In genomic region chr12:98197401-98197800, GRCm38 (mm10) we compare ENCODE assay signal across 14 mouse cellular contexts.
"Had no signal": no experiment of that assay in that cellular context is flagged by ENCODE, and none has a peak within 500 bp of the region (broad histone marks: within the 10 kb centered on the region; RNA-seq: fewer than 3 reads in every experiment).

No protein-coding gene starts in this region.

- H3K27ac ChIP-seq: midbrain, embryonic 13.5 days; midbrain, embryonic 15.5 days; neural tube, embryonic 12.5 days; stomach, embryonic 15.5 days; stomach, postnatal 0 days had no signal

- H3K27me3 ChIP-seq: midbrain, embryonic 13.5 days; midbrain, embryonic 15.5 days; neural tube, embryonic 12.5 days; stomach, embryonic 15.5 days had no signal

- H3K4me1 ChIP-seq: midbrain, embryonic 13.5 days; midbrain, embryonic 15.5 days; neural tube, embryonic 12.5 days; stomach, embryonic 15.5 days had no signal

- H3K36me3 ChIP-seq: midbrain, embryonic 15.5 days; neural tube, embryonic 12.5 days; stomach, embryonic 15.5 days had no signal

- H3K9me3 ChIP-seq: midbrain, embryonic 13.5 days; midbrain, embryonic 15.5 days; neural tube, embryonic 12.5 days; stomach, embryonic 15.5 days had no signal

- ATAC-seq: midbrain, embryonic 13.5 days; midbrain, embryonic 15.5 days had no signal

- H3K9ac ChIP-seq: lung, embryonic 14.5 days; midbrain, embryonic 13.5 days; midbrain, embryonic 15.5 days; neural tube, embryonic 12.5 days; stomach, embryonic 15.5 days had no signal

- H3K4me2 ChIP-seq: lung, embryonic 14.5 days; midbrain, embryonic 11.5 days; midbrain, embryonic 13.5 days; midbrain, embryonic 15.5 days; neural tube, embryonic 12.5 days; stomach, embryonic 15.5 days had no signal

- H3K4me3 ChIP-seq: midbrain, embryonic 13.5 days; midbrain, embryonic 15.5 days; neural tube, embryonic 12.5 days; stomach, embryonic 15.5 days had no signal

- DNase-seq: lung, adult 18-20 months; lung, embryonic 14.5 days; lung, postnatal 10 days; lung, postnatal 4 days; right cerebral cortex, postnatal 14 days; thymus, adult 2 months; thymus, postnatal 25 days; thymus, postnatal 4 days had no signal
